In genomic region chr6:65224723-65225122, GRCm38 (mm10) we compare ENCODE assay signal across 15 mouse cellular contexts.
DNase-seq lines count a peak whose midpoint lies in the region; TF ChIP-seq lines count a peak whose summit lies in the region.
"Had no signal": no experiment of that assay in that cellular context is flagged by ENCODE, and none has a peak within 500 bp of the region (broad histone marks: within the 10 kb centered on the region; RNA-seq: fewer than 3 reads in every experiment).

No protein-coding gene starts in this region.

- no peaks in the 10 kb centered on the region for H3K9me3 ChIP-seq in CH12.LX (replicated peaks; ENCODE audit: low read length)
- H3K9me3 ChIP-seq: G1E had no signal

- H3K9ac ChIP-seq in CH12.LX (ENCODE audit: insufficient read depth, low read depth): no peak overlapping the region

- no peak for DNase-seq in CH12.LX (ENCODE audit: extremely low read depth)
- DNase-seq in frontal cortex, postnatal 10 days (ENCODE audit: low spot score in 2 of 2): no peak
- DNase-seq: adrenal gland, adult 2 months; adrenal gland, adult 8-10 months; adrenal gland, postnatal 10 days; adrenal gland, postnatal 14 days; adrenal gland, postnatal 25 days; adrenal gland, postnatal 36 days; B cell, adult 2 months; cerebellum, adult 11 months; cerebellum, adult 11-12 months; cerebellum, adult 18-20 months; cerebellum, adult 2 months; cerebellum, adult 8-10 months had no signal

- no peaks in the 10 kb centered on the region for H3K27me3 ChIP-seq in CH12.LX (replicated peaks)

- in situ Hi-C loops in CH12.LX (cut with MboI; ENCODE audit: low pct_ligation_motif_present, low pct_unique_long_range_greater_than_20kb, low sequenced_read_pairs): no loop called here

- H3K79me2 ChIP-seq in CH12.LX (replicated peaks; ENCODE audit: control insufficient read depth, extremely low read depth, insufficient read depth, poor library complexity, severe bottlenecking): no peaks in the 10 kb centered on the region

- H3K4me3 ChIP-seq in CH12.LX (replicated peaks in 1 of 3; ENCODE audit: low read depth in 2 of 3, low read length in 2 of 3, poor library complexity in 1 of 3): no peak overlapping the region

- H3K4me1 ChIP-seq in CH12.LX (ENCODE audit: control insufficient read depth in 1 of 2, insufficient read depth in 2 of 2): no peaks in the 10 kb centered on the region

- peak; percentile 59 for TF ChIP-seq RAD21 in CH12.LX (IDR thresholded peaks at IDR 0.05; ENCODE audit: low read depth, low read length)

- dilution Hi-C loops in CH12.LX (cut with MboI; ENCODE audit: extremely low pct_ligation_motif_present, extremely low pct_unique_long_range_greater_than_20kb, low sequenced_read_pairs): no loop called here

- peak in 1 of 2 experiments; percentile 55; a peak in 2 of 4 replicates for TF ChIP-seq CTCF in CH12.LX (conservative IDR thresholded peaks at IDR 0.05 in 1 of 2, IDR thresholded peaks at IDR 0.05 in 1 of 2; ENCODE audit: low read depth in 2 of 2, low read length in 2 of 2)

- no peak for TF ChIP-seq POLR2A in CH12.LX (IDR thresholded peaks at IDR 0.05; ENCODE audit: low read depth, low read length)

- H3K27ac ChIP-seq in CH12.LX (ENCODE audit: insufficient read depth, low read depth): no peak overlapping the region

- no peaks in the 10 kb centered on the region for H3K36me3 ChIP-seq in CH12.LX (replicated peaks in 1 of 2; ENCODE audit: control insufficient read depth in 1 of 2, insufficient read depth in 1 of 2, low read length in 1 of 2)
- H3K36me3 ChIP-seq: G1E had no signal

- TF ChIP-seq EP300 in CH12.LX (IDR thresholded peaks at IDR 0.05; ENCODE audit: low read length): no peak

- no peak overlapping the region for H3K4me2 ChIP-seq in CH12.LX (ENCODE audit: insufficient read depth, low read depth, poor library complexity, severe bottlenecking)

TF ChIP-seq in CH12.LX, 34 proteins besides CTCF, POLR2A, EP300 and RAD21:
- TF ChIP-seq SMC3 (IDR thresholded peaks at IDR 0.05; ENCODE audit: low read depth, low read length) (peak; percentile 56), CHD2 (IDR thresholded peaks at IDR 0.05; ENCODE audit: low read length) (no peak)
